Mouse (Mus musculus) T-helper 17 cell (primary cell): ENCODE results near the gene Rubcn.

Experiments used
- in situ Hi-C, 2 experiments: fragments of 300-600 bp; cut with MboI, MseI; formaldehyde crosslinking; loops; 1 replicate in 1 of 2; 2 replicates in 1 of 2; pipeline ENCODE4 v1.15.1; 2025; ENCODE audit warnings: high pct_unique_total_duplicates in 2 of 2

Gene Rubcn

GRCm38 (mm10) chr16:32821772-32822449 lies 55.7 kb downstream of the Rubcn start:
- in situ Hi-C loops, result loop anchor here in 1 of 2 experiments (10.0 kb wide), 1 partner anchor 143 kb away; no protein-coding TSS in a partner anchor

GRCm38 (mm10) chr16:32818441-32818840 lies 59.1 kb downstream of the Rubcn start:
- in situ Hi-C loops, result loop anchor here in 1 of 2 experiments (5.0 kb wide), 1 partner anchor 74 kb away; no protein-coding TSS in a partner anchor

GRCm38 (mm10) chr16:32818036-32818435 lies 59.5 kb downstream of the Rubcn start:
- in situ Hi-C loops, result loop anchor here in 1 of 2 experiments (5.0 kb wide), 1 partner anchor 74 kb away; no protein-coding TSS in a partner anchor

- in situ Hi-C loops, result loop anchor here in 1 of 2 experiments (5.0 kb wide), 1 partner anchor 77 kb away; no protein-coding TSS in a partner anchor
These were observed 62.4 kb downstream of the Rubcn start for GRCm38 (mm10) chr16:32815160-32815605.

GRCm38 (mm10) chr16:32814539-32814938 lies 63.0 kb downstream of the Rubcn start:
- in situ Hi-C loops, result loop anchor here in 1 of 2 experiments (5.0 kb wide), 1 partner anchor 208 kb away; no protein-coding TSS in a partner anchor

- in situ Hi-C loops, result loop anchor here in 1 of 2 experiments (5.0 kb wide), 1 partner anchor 209 kb away; no protein-coding TSS in a partner anchor
These were observed 63.8 kb downstream of the Rubcn start for GRCm38 (mm10) chr16:32813771-32814170.

- in situ Hi-C loops, result loop anchor here in 1 of 2 experiments (5.0 kb wide), 1 partner anchor 209 kb away; no protein-coding TSS in a partner anchor
These were observed 64.2 kb downstream of the Rubcn start for GRCm38 (mm10) chr16:32813362-32813761.

GRCm38 (mm10) chr16:32812888-32813361 lies 64.6 kb downstream of the Rubcn start:
- in situ Hi-C loops, result loop anchor here in 1 of 2 experiments (5.0 kb wide), 1 partner anchor 209 kb away; no protein-coding TSS in a partner anchor

GRCm38 (mm10) chr16:32810321-32810720 lies 67.2 kb downstream of the Rubcn start, which contains the start of gene Smbd1:
Gene Smbd1, minus strand, starts transcription at chr16:32810477.
- in situ Hi-C loops, result loop anchor here in 1 of 2 experiments (5.0 kb wide), 1 partner anchor 212 kb away; no protein-coding TSS in a partner anchor

GRCm38 (mm10) chr16:32807408-32808185 lies 70.0 kb downstream of the Rubcn start:
- in situ Hi-C loops, result loop anchor here in 1 of 2 experiments (10.0 kb wide), 1 partner anchor 57 kb away; no protein-coding TSS in a partner anchor

GRCm38 (mm10) chr16:32805151-32805550 lies 72.4 kb downstream of the Rubcn start:
- in situ Hi-C loops, result loop anchor here in 1 of 2 experiments (10.0 kb wide), 1 partner anchor 60 kb away; no protein-coding TSS in a partner anchor

GRCm38 (mm10) chr16:32803901-32804300 lies 73.7 kb downstream of the Rubcn start:
- in situ Hi-C loops, result loop anchor here in 1 of 2 experiments (10.0 kb wide), 1 partner anchor 61 kb away; no protein-coding TSS in a partner anchor

GRCm38 (mm10) chr16:32803252-32803853 lies 74.2 kb downstream of the Rubcn start:
- in situ Hi-C loops, result loop anchor here in 1 of 2 experiments (10.0 kb wide), 1 partner anchor 61 kb away; no protein-coding TSS in a partner anchor

- in situ Hi-C loops, result no loop called here
These were observed 80.2 kb downstream of the Rubcn start, which contains the start of gene Muc20 for GRCm38 (mm10) chr16:32797426-32797689. Gene Muc20, minus strand, starts transcription at chr16:32797435.

- in situ Hi-C loops, result no loop called here
These were observed 80.7 kb downstream of the Rubcn start for GRCm38 (mm10) chr16:32796676-32797425.

GRCm38 (mm10) chr16:32795177-32795576 lies 82.4 kb downstream of the Rubcn start:
- in situ Hi-C loops, result no loop called here

GRCm38 (mm10) chr16:32790056-32790455 lies 87.5 kb downstream of the Rubcn start:
- in situ Hi-C loops, result no loop called here

GRCm38 (mm10) chr16:32784840-32785239 lies 92.7 kb downstream of the Rubcn start:
- in situ Hi-C loops, result no loop called here

GRCm38 (mm10) chr16:32783324-32784062 lies 94.1 kb downstream of the Rubcn start:
- in situ Hi-C loops, result no loop called here

GRCm38 (mm10) chr16:32778956-32779355 lies 98.6 kb downstream of the Rubcn start:
- in situ Hi-C loops, result no loop called here
